Mouse (Mus musculus): Measurements from ENCODE around the gene Sema4b. TPM values are rescaled to one million over a fixed set of nuclear protein-coding genes. Genes with fewer than 3 reads are reported as not detected.
A peak's percentile ranks its signal among the peaks of the same experiment; 100 is the strongest.

Gene Sema4b
- polyA plus RNA-seq, 1 experiment, result 5.6 TPM

- Histone ChIP-seq H3K27ac (ENCODE audit: control insufficient read depth, insufficient read depth, low read depth, low read length) (no peak overlapping the region), H3K4me3 (ENCODE audit: control insufficient read depth, low read depth, low read length) (no peak overlapping the region), H3K36me3 (ENCODE audit: control insufficient read depth, insufficient read depth, low read length) (no peaks in the 10 kb centered on the region), H3K27me3 (ENCODE audit: control insufficient read depth, insufficient read depth, low read length) (no peaks in the 10 kb centered on the region), H3K4me1 (ENCODE audit: control insufficient read depth, insufficient read depth, low read length) (peaks cover 2% of the 10 kb centered on the region; the same call in 1 of the 2 replicates)
- no peak for TF ChIP-seq POLR2A (IDR thresholded peaks at IDR 0.05; ENCODE audit: control insufficient read depth, low read depth, low read length)
- no peak for TF ChIP-seq CTCF (IDR thresholded peaks at IDR 0.05; ENCODE audit: control insufficient read depth, insufficient read depth, insufficient replicate concordance, low read depth, low read length)
Observed at GRCm38 (mm10) chr7:80165432-80165831, 21.2 kb upstream of the Sema4b start.

- Histone ChIP-seq H3K27me3 (ENCODE audit: control insufficient read depth, insufficient read depth, low read length) (no peaks in the 10 kb centered on the region), H3K36me3 (ENCODE audit: control insufficient read depth, insufficient read depth, low read length) (no peaks in the 10 kb centered on the region), H3K27ac (ENCODE audit: control insufficient read depth, insufficient read depth, low read depth, low read length) (no peak overlapping the region; the same call in 1 of the 2 replicates), H3K4me3 (ENCODE audit: control insufficient read depth, low read depth, low read length) (no peak overlapping the region), H3K4me1 (ENCODE audit: control insufficient read depth, insufficient read depth, low read length) (no peaks in the 10 kb centered on the region)
- no peak for TF ChIP-seq POLR2A (IDR thresholded peaks at IDR 0.05; ENCODE audit: control insufficient read depth, low read depth, low read length)
- TF ChIP-seq CTCF (IDR thresholded peaks at IDR 0.05; ENCODE audit: control insufficient read depth, insufficient read depth, insufficient replicate concordance, low read depth, low read length), result no peak
Observed at GRCm38 (mm10) chr7:80166740-80167139, 19.9 kb upstream of the Sema4b start.

- Histone ChIP-seq H3K27me3 (ENCODE audit: control insufficient read depth, insufficient read depth, low read length) (no peaks in the 10 kb centered on the region), H3K36me3 (ENCODE audit: control insufficient read depth, insufficient read depth, low read length) (no peaks in the 10 kb centered on the region), H3K4me1 (ENCODE audit: control insufficient read depth, insufficient read depth, low read length) (no peaks in the 10 kb centered on the region; the same call in 1 of the 2 replicates), H3K4me3 (ENCODE audit: control insufficient read depth, low read depth, low read length) (no peak overlapping the region), H3K27ac (ENCODE audit: control insufficient read depth, insufficient read depth, low read depth, low read length) (no peak overlapping the region)
- TF ChIP-seq POLR2A (IDR thresholded peaks at IDR 0.05; ENCODE audit: control insufficient read depth, low read depth, low read length) (no peak), CTCF (IDR thresholded peaks at IDR 0.05; ENCODE audit: control insufficient read depth, insufficient read depth, insufficient replicate concordance, low read depth, low read length) (no peak)
Observed at GRCm38 (mm10) chr7:80169847-80170246, 16.8 kb upstream of the Sema4b start.

- Histone ChIP-seq H3K36me3 (ENCODE audit: control insufficient read depth, insufficient read depth, low read length) (no peaks in the 10 kb centered on the region), H3K27ac (ENCODE audit: control insufficient read depth, insufficient read depth, low read depth, low read length) (no peak overlapping the region), H3K27me3 (ENCODE audit: control insufficient read depth, insufficient read depth, low read length) (no peaks in the 10 kb centered on the region), H3K4me3 (ENCODE audit: control insufficient read depth, low read depth, low read length) (no peak overlapping the region), H3K4me1 (ENCODE audit: control insufficient read depth, insufficient read depth, low read length) (no peaks in the 10 kb centered on the region; the same call in 1 of the 2 replicates)
- TF ChIP-seq CTCF (IDR thresholded peaks at IDR 0.05; ENCODE audit: control insufficient read depth, insufficient read depth, insufficient replicate concordance, low read depth, low read length), result no peak
- no peak for TF ChIP-seq POLR2A (IDR thresholded peaks at IDR 0.05; ENCODE audit: control insufficient read depth, low read depth, low read length)
Observed at GRCm38 (mm10) chr7:80171345-80171744, 15.3 kb upstream of the Sema4b start.

- Histone ChIP-seq H3K4me1 (ENCODE audit: control insufficient read depth, insufficient read depth, low read length) (no peaks in the 10 kb centered on the region; the same call in 1 of the 2 replicates), H3K36me3 (ENCODE audit: control insufficient read depth, insufficient read depth, low read length) (no peaks in the 10 kb centered on the region), H3K4me3 (ENCODE audit: control insufficient read depth, low read depth, low read length) (no peak overlapping the region), H3K27me3 (ENCODE audit: control insufficient read depth, insufficient read depth, low read length) (no peaks in the 10 kb centered on the region), H3K27ac (ENCODE audit: control insufficient read depth, insufficient read depth, low read depth, low read length) (peak overlapping the region; percentile 37; the same call in 1 of the 2 replicates)
- TF ChIP-seq CTCF (IDR thresholded peaks at IDR 0.05; ENCODE audit: control insufficient read depth, insufficient read depth, insufficient replicate concordance, low read depth, low read length) (no peak), POLR2A (IDR thresholded peaks at IDR 0.05; ENCODE audit: control insufficient read depth, low read depth, low read length) (no peak)
Observed at GRCm38 (mm10) chr7:80172069-80172956, 14.3 kb upstream of the Sema4b start.

- no peak overlapping the region for H3K4me3 ChIP-seq (ENCODE audit: control insufficient read depth, low read depth, low read length)
- no peaks in the 10 kb centered on the region for H3K27me3 ChIP-seq (ENCODE audit: control insufficient read depth, insufficient read depth, low read length)
- H3K27ac ChIP-seq (ENCODE audit: control insufficient read depth, insufficient read depth, low read depth, low read length), result no peak overlapping the region
- no peaks in the 10 kb centered on the region for H3K36me3 ChIP-seq (ENCODE audit: control insufficient read depth, insufficient read depth, low read length)
- H3K4me1 ChIP-seq (ENCODE audit: control insufficient read depth, insufficient read depth, low read length), result no peaks in the 10 kb centered on the region; the same call in 1 of the 2 replicates
- no peak for TF ChIP-seq CTCF (IDR thresholded peaks at IDR 0.05; ENCODE audit: control insufficient read depth, insufficient read depth, insufficient replicate concordance, low read depth, low read length)
- no peak for TF ChIP-seq POLR2A (IDR thresholded peaks at IDR 0.05; ENCODE audit: control insufficient read depth, low read depth, low read length)
Observed at GRCm38 (mm10) chr7:80176159-80176558, 10.5 kb upstream of the Sema4b start.

GRCm38 (mm10) chr7:80177438-80177837 lies 9.2 kb upstream of the Sema4b start:
- no peak overlapping the region for H3K4me3 ChIP-seq (ENCODE audit: control insufficient read depth, low read depth, low read length)
- no peak overlapping the region for H3K27ac ChIP-seq (ENCODE audit: control insufficient read depth, insufficient read depth, low read depth, low read length)
- H3K27me3 ChIP-seq (ENCODE audit: control insufficient read depth, insufficient read depth, low read length), result no peaks in the 10 kb centered on the region
- no peaks in the 10 kb centered on the region for H3K36me3 ChIP-seq (ENCODE audit: control insufficient read depth, insufficient read depth, low read length)
- TF ChIP-seq CTCF (IDR thresholded peaks at IDR 0.05; ENCODE audit: control insufficient read depth, insufficient read depth, insufficient replicate concordance, low read depth, low read length), result no peak
- TF ChIP-seq POLR2A (IDR thresholded peaks at IDR 0.05; ENCODE audit: control insufficient read depth, low read depth, low read length), result no peak
- H3K4me1 ChIP-seq (ENCODE audit: control insufficient read depth, insufficient read depth, low read length), result no peaks in the 10 kb centered on the region; the same call in 1 of the 2 replicates

Measured in testis, adult 2 months (tissue).